Mouse (Mus musculus) cortical plate, adult 2 months (tissue): ENCODE measurements around the gene Aurkb. TPM values are rescaled to one million over a fixed set of nuclear protein-coding genes. Genes with fewer than 3 reads are reported as not detected.
"Not testable (repeated sequence)": the region's sequence is repeated elsewhere in the genome, so short reads cannot be mapped to it uniquely, and the experiment has no call there.

ENCODE experiments used
- H3K27ac ChIP-seq: fragments of 200-500 bp; 2 replicates; pipeline ENCODE4 v1.5.1; 2012; ENCODE audit warnings: low read length, control low read depth, inconsistent platforms; ENCODE audit not compliant: insufficient read depth
- H3K4me1 ChIP-seq: fragments of 200-500 bp; 2 replicates; pipeline ENCODE4 v1.6.1; 2011; ENCODE audit warnings: low read length; ENCODE audit not compliant: control insufficient read depth, insufficient read depth
- H3K4me3 ChIP-seq: fragments of 200-500 bp; 2 replicates; pipeline ENCODE4 v1.5.1; 2011; ENCODE audit warnings: mild to moderate bottlenecking, low read length, control low read depth; ENCODE audit not compliant: insufficient read depth
- CTCF ChIP-seq: fragments of 200-500 bp; IDR thresholded peaks from 2 replicates; pipeline ENCODE4 v1.5.1; 2011; ENCODE audit warnings: mild to moderate bottlenecking, control low read depth, low read length; ENCODE audit not compliant: insufficient read depth; ENCODE audit errors: extremely low read depth
- POLR2A ChIP-seq: fragments of 200-500 bp; IDR thresholded peaks from 2 replicates; pipeline ENCODE4 v1.6.1; 2011; ENCODE audit warnings: mild to moderate bottlenecking, low read length, control low read depth; ENCODE audit not compliant: insufficient read depth; ENCODE audit errors: extremely low read depth
- polyA plus RNA-seq: library from polyadenylated mRNA; depleted of rRNA; stranded (reverse); fragments of >200 nt; gene quantifications from 2 replicates; pipeline ENCODE4 v1.2.3, GENCODE M21; 2012

The Aurkb gene
- polyA plus RNA-seq, 1 experiment = 1.2 TPM

DNA sequence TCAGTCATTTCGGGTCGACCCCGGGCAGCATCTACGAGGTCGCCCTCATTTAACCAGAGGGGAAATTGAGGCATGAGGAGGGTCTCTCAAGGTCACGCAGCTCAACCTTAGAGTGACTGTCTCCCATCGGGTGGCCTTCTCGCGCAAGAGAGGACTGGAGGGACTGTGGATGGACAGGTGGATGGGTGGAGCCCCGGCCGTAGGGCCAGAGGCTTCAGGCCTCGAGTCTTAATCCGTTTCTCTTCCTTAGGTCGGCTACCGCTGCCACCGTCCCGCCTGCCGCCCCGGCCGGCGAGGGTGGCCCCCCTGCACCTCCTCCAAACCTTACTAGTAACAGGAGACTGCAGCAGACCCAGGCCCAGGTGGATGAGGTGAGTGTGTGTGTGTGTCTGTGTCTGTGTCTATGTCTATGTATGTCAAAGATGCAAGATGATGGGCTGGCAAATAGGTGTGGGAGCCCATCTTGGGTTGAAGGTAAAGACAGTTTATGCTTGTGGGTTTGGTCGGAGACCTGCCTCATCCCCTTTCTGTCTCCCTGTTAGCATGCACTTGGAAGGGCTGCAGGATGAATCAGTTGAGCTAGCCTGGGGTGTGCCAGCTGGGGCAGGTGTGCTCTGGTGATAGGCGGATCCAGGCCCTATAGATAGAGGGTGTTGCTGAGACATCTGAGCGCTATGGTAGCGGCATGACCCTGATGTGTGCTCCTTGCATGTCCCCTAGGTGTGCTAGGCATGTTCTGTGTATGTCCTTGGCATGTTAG, 43.6 kb downstream of the Aurkb start:
- peak overlapping the region; percentile 96 for H3K4me3 ChIP-seq
- peak overlapping the region; percentile 100 for H3K27ac ChIP-seq
- TF ChIP-seq POLR2A (no peak; the same call in 1 of the 2 replicates), CTCF (no peak)
- peaks cover 3% of the 10 kb centered on the region for H3K4me1 ChIP-seq

GRCm38 (mm10) chr11:69089616-69090290, 44.3 kb downstream of the Aurkb start:
- Histone ChIP-seq H3K27ac (peak overlapping the region; percentile 100), H3K4me3 (peak overlapping the region; percentile 96), H3K4me1 (peaks cover 3% of the 10 kb centered on the region)
- TF ChIP-seq CTCF (no peak), POLR2A (0 out of 2 replicates have a peak, but pooled peaks have one; percentile 24)

DNA sequence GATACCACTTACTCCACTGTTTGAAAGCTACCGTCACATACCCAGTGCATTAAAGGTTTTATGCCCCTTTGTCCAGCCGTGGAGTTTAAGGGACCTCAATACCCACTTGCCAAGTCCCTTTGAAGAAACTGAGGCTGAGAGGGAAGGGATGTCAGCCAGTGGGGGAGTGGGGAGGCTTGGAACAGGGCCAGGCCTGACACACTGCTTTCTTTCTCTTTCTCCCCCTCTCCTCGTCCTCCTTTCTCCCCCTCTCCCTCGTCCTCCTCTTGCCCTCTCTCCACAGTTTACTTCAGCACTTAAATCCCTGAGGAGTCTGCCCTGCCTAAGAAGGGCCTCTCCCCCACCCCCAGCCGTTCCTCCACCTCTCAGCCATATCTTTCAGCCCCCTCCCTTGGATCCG, 44.9 kb downstream of the Aurkb start:
- Histone ChIP-seq H3K4me3 (peak overlapping the region; percentile 96), H3K4me1 (peaks cover 3% of the 10 kb centered on the region), H3K27ac (no peak overlapping the region)
- TF ChIP-seq POLR2A (no peak), CTCF (no peak)

DNA sequence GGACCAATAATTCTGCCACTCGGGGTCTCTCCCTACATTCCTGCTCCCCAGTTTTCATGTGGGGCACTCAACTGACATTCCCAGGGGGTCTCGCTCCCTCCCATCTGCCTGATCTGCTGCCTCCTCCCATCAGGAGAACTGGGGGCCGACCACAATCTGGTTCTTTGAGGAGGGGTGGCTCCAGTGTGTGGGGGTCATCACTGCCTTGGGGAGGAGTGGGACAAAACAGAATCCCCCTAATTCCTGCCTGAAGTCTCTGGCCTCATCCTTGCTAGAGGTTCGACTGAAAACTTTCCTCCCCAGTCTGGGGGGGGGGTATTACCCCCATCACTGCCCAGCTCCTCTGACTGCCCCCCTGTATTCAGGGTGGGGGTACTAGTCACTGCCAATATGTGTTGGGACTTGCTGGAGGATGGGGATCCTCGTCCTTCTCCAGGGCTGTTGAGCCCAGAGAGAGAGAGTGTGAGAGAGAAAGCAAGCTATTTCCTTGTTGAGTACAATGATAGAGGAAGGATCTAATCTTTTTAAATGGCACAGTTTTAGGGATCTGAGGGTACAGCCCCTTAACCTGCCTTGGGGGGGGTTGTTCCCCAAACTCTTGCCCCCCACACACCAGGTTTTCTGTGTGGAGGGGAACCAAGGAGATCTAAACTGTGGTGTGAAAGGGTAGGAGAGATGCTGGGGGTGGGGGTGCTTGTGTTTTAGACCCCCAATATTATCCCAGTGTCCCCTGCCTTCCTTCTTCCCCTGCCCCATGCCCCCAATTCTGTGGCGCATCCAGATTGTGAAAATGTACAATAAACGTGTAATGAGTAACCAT, 46.3 kb downstream of the Aurkb start:
- Histone ChIP-seq H3K4me3 (no peak overlapping the region), H3K27ac (no peak overlapping the region), H3K4me1 (peaks cover 1% of the 10 kb centered on the region)
- TF ChIP-seq CTCF (no peak), POLR2A (no peak)

DNA sequence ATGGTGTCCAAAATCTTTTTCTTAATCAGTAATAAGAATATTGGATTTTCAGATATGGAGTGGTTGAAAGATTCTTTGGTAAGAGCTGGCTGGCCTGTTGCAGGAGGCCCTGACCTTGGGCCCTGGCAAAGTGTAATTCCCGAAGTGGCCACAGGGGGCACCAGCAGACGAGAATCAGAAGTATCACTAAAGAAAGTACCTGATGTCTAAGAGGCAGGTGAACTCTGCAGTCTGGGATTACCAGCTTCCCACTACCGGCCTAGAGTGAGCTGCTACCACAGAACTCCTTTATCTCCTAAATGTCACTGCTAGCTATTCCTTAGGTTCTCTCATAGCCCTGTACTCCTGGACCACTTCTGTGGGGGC, 46.9 kb downstream of the Aurkb start:
- H3K4me1 ChIP-seq = peaks cover 1% of the 10 kb centered on the region
- H3K4me3 ChIP-seq = no peak overlapping the region
- peak; percentile 79 for TF ChIP-seq CTCF
- TF ChIP-seq POLR2A = no peak
- no peak overlapping the region for H3K27ac ChIP-seq

GRCm38 (mm10) chr11:69092871-69093270, 47.4 kb downstream of the Aurkb start:
- TF ChIP-seq CTCF (no peak), POLR2A (0 out of 2 replicates have a peak, but pooled peaks have one; percentile 5)
- Histone ChIP-seq H3K4me3 (no peak overlapping the region), H3K4me1 (peaks cover 1% of the 10 kb centered on the region), H3K27ac (no peak overlapping the region)

GRCm38 (mm10) chr11:69093856-69094255, 48.4 kb downstream of the Aurkb start:
- H3K27ac ChIP-seq, H3K4me3 ChIP-seq, H3K4me1 ChIP-seq: not testable (repeated sequence)

- Histone ChIP-seq H3K27ac (peak within 1 kb of the TSS; percentile 98), H3K4me3 (peak within 1 kb of the TSS; percentile 68), H3K4me1 (peaks cover 2% of the 10 kb centered on the region; the same call in 1 of the 2 replicates)
- peak; percentile 98 for TF ChIP-seq POLR2A
- no peak for TF ChIP-seq CTCF
These were observed 49.4 kb downstream of the Aurkb start, which contains the start of gene Per1 for GRCm38 (mm10) chr11:69094697-69095429. Gene Per1, plus strand, starts transcription at chr11:69095217.
